ENCODE assay signal across 29 mouse cellular contexts in genomic region chrX:43202249-43202783, GRCm38 (mm10).
DNase-seq lines count a peak whose midpoint lies in the region; ATAC-seq and TF ChIP-seq lines count a peak whose summit lies in the region.
"Had no signal": no experiment of that assay in that cellular context is flagged by ENCODE, and none has a peak within 500 bp of the region (broad histone marks: within the 10 kb centered on the region; RNA-seq: fewer than 3 reads in every experiment).

No protein-coding gene starts in this region.

- 79% methylated on average over 5 of the region's 5 CpGs for WGBS in forebrain, embryonic 14.5 days
- WGBS in forebrain, embryonic 13.5 days, result 82% methylated on average over 5 of the region's 5 CpGs
- WGBS in kidney, postnatal 0 days, result 72% methylated on average over 5 of the region's 5 CpGs
- WGBS in kidney, adult 2 months, result 54% methylated on average over 5 of the region's 5 CpGs

- no peak overlapping the region for H3K4me2 ChIP-seq in forebrain, embryonic 14.5 days (ENCODE audit: low read length)
- no peak overlapping the region for H3K4me2 ChIP-seq in forebrain, embryonic 13.5 days
- no peak overlapping the region for H3K4me2 ChIP-seq in kidney, postnatal 0 days (ENCODE audit: low read length)
- H3K4me2 ChIP-seq: embryonic facial prominence, embryonic 15.5 days; heart, embryonic 12.5 days; hindbrain, embryonic 13.5 days; limb, embryonic 13.5 days; liver, embryonic 11.5 days; midbrain, embryonic 13.5 days had no signal

- H3K4me1 ChIP-seq in forebrain, embryonic 14.5 days (ENCODE audit: control insufficient read depth, insufficient read depth, low read length), result no peaks in the 10 kb centered on the region
- H3K4me1 ChIP-seq in forebrain, embryonic 13.5 days, result no peaks in the 10 kb centered on the region
- no peaks in the 10 kb centered on the region for H3K4me1 ChIP-seq in kidney, postnatal 0 days (replicated peaks; ENCODE audit: insufficient read depth, low read length)
- H3K4me1 ChIP-seq in kidney, adult 2 months (ENCODE audit: control insufficient read depth, insufficient read depth, low read length), result no peaks in the 10 kb centered on the region
- H3K4me1 ChIP-seq: embryonic facial prominence, embryonic 15.5 days; heart, embryonic 12.5 days; hindbrain, embryonic 13.5 days; limb, embryonic 13.5 days; megakaryocyte, embryonic 14.5 days; midbrain, embryonic 13.5 days had no signal

- no peaks in the 10 kb centered on the region for H3K9me3 ChIP-seq in forebrain, embryonic 14.5 days (replicated peaks; ENCODE audit: control insufficient read depth, low read length)
- no peaks in the 10 kb centered on the region for H3K9me3 ChIP-seq in forebrain, embryonic 13.5 days (replicated peaks)
- H3K9me3 ChIP-seq in kidney, postnatal 0 days (replicated peaks; ENCODE audit: low read length), result no peaks in the 10 kb centered on the region
- H3K9me3 ChIP-seq: embryonic facial prominence, embryonic 15.5 days; G1E; heart, embryonic 12.5 days; hindbrain, embryonic 13.5 days; limb, embryonic 13.5 days; megakaryocyte, embryonic 14.5 days; midbrain, embryonic 13.5 days had no signal

- peak; percentile 15 for DNase-seq in forebrain, embryonic 14.5 days (ENCODE audit: low spot score)
- DNase-seq in kidney, postnatal 0 days (ENCODE audit: low spot score), result peak; percentile 0
- DNase-seq in kidney, adult 2 months, result no peak
- DNase-seq in brain, adult 2 months (ENCODE audit: low read depth, low spot score), result peak; percentile 31
- peak; percentile 2 to 30 for DNase-seq in layer of hippocampus, postnatal 14 days (ENCODE audit: low spot score in 2 of 2)
- DNase-seq in retina, postnatal 1 day, result no peak
- DNase-seq: adrenal gland, adult 8-10 months; cerebellum, adult 11-12 months; cerebellum, adult 9-11 months; heart, adult 2 months; heart, postnatal 4 days; kidney, adult 9 months; kidney, postnatal 14 days; lung, postnatal 4 days; right cerebral cortex, adult 18-20 months; thymus, adult 2 months; thymus, postnatal 36 days had no signal

- ATAC-seq in forebrain, embryonic 14.5 days, result no peak
- ATAC-seq in forebrain, embryonic 13.5 days, result no peak
- ATAC-seq in kidney, postnatal 0 days (replicated peaks; ENCODE audit: low FRiP score, low read depth), result no peak
- ATAC-seq: intestine, embryonic 16.5 days; lung, postnatal 0 days; midbrain, embryonic 13.5 days had no signal

- no peak for TF ChIP-seq POLR2A in kidney, adult 2 months (IDR thresholded peaks at IDR 0.05; ENCODE audit: low read depth, low read length)

- no peak overlapping the region for H3K4me3 ChIP-seq in forebrain, embryonic 14.5 days (ENCODE audit: low read depth, low read length)
- no peak overlapping the region for H3K4me3 ChIP-seq in forebrain, embryonic 13.5 days
- no peak overlapping the region for H3K4me3 ChIP-seq in kidney, postnatal 0 days (replicated peaks; ENCODE audit: low read depth, low read length)
- no peak overlapping the region for H3K4me3 ChIP-seq in kidney, adult 2 months (ENCODE audit: insufficient read depth, low read depth, low read length)
- H3K4me3 ChIP-seq: embryonic facial prominence, embryonic 15.5 days; heart, adult 2 months; heart, embryonic 12.5 days; hindbrain, embryonic 13.5 days; limb, embryonic 13.5 days; megakaryocyte, embryonic 14.5 days; midbrain, embryonic 13.5 days had no signal

- H3K9ac ChIP-seq in forebrain, embryonic 14.5 days (ENCODE audit: low read length), result no peak overlapping the region
- H3K9ac ChIP-seq in forebrain, embryonic 13.5 days, result no peak overlapping the region
- no peak overlapping the region for H3K9ac ChIP-seq in kidney, postnatal 0 days (ENCODE audit: low read depth, low read length)
- H3K9ac ChIP-seq: embryonic facial prominence, embryonic 15.5 days; heart, embryonic 12.5 days; hindbrain, embryonic 13.5 days; limb, embryonic 13.5 days; midbrain, embryonic 13.5 days had no signal

- TF ChIP-seq CTCF in kidney, postnatal 0 days (IDR thresholded peaks at IDR 0.05; ENCODE audit: low read depth), result no peak
- TF ChIP-seq CTCF in kidney, adult 2 months (conservative IDR thresholded peaks at IDR 0.05; ENCODE audit: insufficient read depth, insufficient read length, low read depth, low read length), result no peak

- no peak overlapping the region for H3K27ac ChIP-seq in forebrain, embryonic 14.5 days (ENCODE audit: low read depth, low read length)
- H3K27ac ChIP-seq in forebrain, embryonic 13.5 days, result no peak overlapping the region
- H3K27ac ChIP-seq in kidney, postnatal 0 days, result no peak overlapping the region
- H3K27ac ChIP-seq in kidney, adult 2 months (ENCODE audit: insufficient read depth, low read depth, low read length), result no peak overlapping the region
- H3K27ac ChIP-seq: embryonic facial prominence, embryonic 15.5 days; heart, adult 2 months; hindbrain, embryonic 13.5 days; limb, embryonic 13.5 days; midbrain, embryonic 13.5 days; stomach, postnatal 0 days had no signal

- H3K27me3 ChIP-seq in forebrain, embryonic 14.5 days (replicated peaks; ENCODE audit: control insufficient read depth, insufficient read depth, low read length), result no peaks in the 10 kb centered on the region
- no peaks in the 10 kb centered on the region for H3K27me3 ChIP-seq in forebrain, embryonic 13.5 days
- H3K27me3 ChIP-seq in kidney, postnatal 0 days (ENCODE audit: insufficient read depth, low read length), result no peaks in the 10 kb centered on the region
- H3K27me3 ChIP-seq in kidney, adult 2 months (replicated peaks; ENCODE audit: control insufficient read depth, insufficient read depth, low read length), result no peaks in the 10 kb centered on the region
- H3K27me3 ChIP-seq: embryonic facial prominence, embryonic 15.5 days; heart, embryonic 12.5 days; hindbrain, embryonic 13.5 days; limb, embryonic 13.5 days; megakaryocyte, embryonic 14.5 days; midbrain, embryonic 13.5 days had no signal

- H3K36me3 ChIP-seq in forebrain, embryonic 14.5 days (ENCODE audit: control insufficient read depth, insufficient read depth, low read length), result no peaks in the 10 kb centered on the region
- H3K36me3 ChIP-seq in forebrain, embryonic 13.5 days (ENCODE audit: poor library complexity, severe bottlenecking), result no peaks in the 10 kb centered on the region
- no peaks in the 10 kb centered on the region for H3K36me3 ChIP-seq in kidney, postnatal 0 days (ENCODE audit: insufficient read depth, low read length)
- H3K36me3 ChIP-seq in kidney, adult 2 months (ENCODE audit: control insufficient read depth, insufficient read depth, low read length), result no peaks in the 10 kb centered on the region
- H3K36me3 ChIP-seq: embryonic facial prominence, embryonic 15.5 days; G1E; heart, embryonic 12.5 days; hindbrain, embryonic 13.5 days; limb, embryonic 13.5 days; midbrain, embryonic 13.5 days had no signal

Comparison
In these comparisons a context has a peak if more than half of its experiments do, and no peak if none do; other contexts are left out.
1. DNase-seq: peak in forebrain, embryonic 14.5 days (single experiment), kidney, postnatal 0 days (single experiment), brain, adult 2 months (single experiment) and layer of hippocampus, postnatal 14 days (2 of 2); none in kidney, adult 2 months (single experiment) and retina, postnatal 1 day (single experiment).